Mouse (Mus musculus) kidney, embryonic 16.5 days (tissue): ENCODE measurements at regions not wholly inside any gene's neighbourhood (a gene's known extent, or its start where the extent isn't known, plus 50 kb on each side); places are given as distances from the start of the nearest gene placed in this dataset.

ENCODE experiments used
- ATAC-seq: fragments of 200-750 bp; cut with Nextera tagmentation; 2 replicates; pipeline ENCODE4 v1.8.0; 2017; ENCODE audit warnings: moderate TSS enrichment; ENCODE audit not compliant: low FRiP score, low TSS enrichment
- H3K27ac ChIP-seq: fragments of 300-500 bp; sonication (generic); 2 replicates; pipeline ENCODE4 v1.5.1; 2014; ENCODE audit warnings: low read length
- H3K27me3 ChIP-seq: fragments of 300-500 bp; sonication (generic); 2 replicates; pipeline ENCODE4 v1.6.1; 2014; ENCODE audit warnings: low read length, control low read depth, mixed read lengths; ENCODE audit not compliant: insufficient read depth
- H3K36me3 ChIP-seq: fragments of 300-500 bp; sonication (generic); 2 replicates; pipeline ENCODE4 v1.6.1; 2014; ENCODE audit warnings: low read length, control low read depth, mixed read lengths; ENCODE audit not compliant: insufficient read depth
- H3K4me1 ChIP-seq: fragments of 300-500 bp; sonication (generic); 2 replicates; pipeline ENCODE4 v1.6.1; 2014; ENCODE audit warnings: low read length, control low read depth, mixed read lengths; ENCODE audit not compliant: insufficient read depth
- H3K4me2 ChIP-seq: fragments of 300-500 bp; sonication (generic); replicated peaks from 2 replicates; pipeline ENCODE4 v1.6.1; 2014; ENCODE audit warnings: low read depth, low read length
- H3K4me3 ChIP-seq: fragments of 300-500 bp; sonication (generic); 2 replicates; pipeline ENCODE4 v1.5.1; 2014; ENCODE audit warnings: mild to moderate bottlenecking, low read length
- H3K9ac ChIP-seq: fragments of 300-500 bp; sonication (generic); replicated peaks from 2 replicates; pipeline ENCODE4 v1.6.1; 2014; ENCODE audit warnings: low read length
- H3K9me3 ChIP-seq: fragments of 300-500 bp; sonication (generic); 2 replicates; pipeline ENCODE4 v1.6.1; 2016; ENCODE audit warnings: low read length, control low read depth
- WGBS: fragments of 180-500 bp; shearing (Covaris S2); extraction: QIAGEN DNeasy Blood & Tissue Kit; methylation state at CpG from one replicate; pipeline ENCODE4 v1.1.7; 2014; 5-methylcytosine and 5-hydroxymethylcytosine counted together

DNA sequence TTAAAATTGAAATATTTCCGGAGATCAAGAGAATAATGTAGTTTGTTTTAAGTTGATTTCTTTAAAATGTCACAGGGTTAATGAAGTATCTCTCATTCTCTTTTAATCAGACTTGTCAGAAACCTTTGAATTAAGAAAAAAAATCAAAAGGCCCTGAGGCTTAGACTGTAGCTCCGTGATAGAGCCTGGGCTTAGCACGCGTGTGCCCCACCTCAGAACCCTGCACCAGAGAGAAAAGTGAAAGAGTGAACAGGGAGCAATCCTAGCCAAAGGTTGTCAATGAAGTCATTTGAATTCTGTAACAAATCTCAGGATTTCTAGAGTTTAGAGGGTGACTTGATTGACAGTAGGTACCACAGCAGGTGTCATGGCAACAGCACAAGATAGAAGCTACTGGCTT lies 61.0 kb upstream of the Arhgap11a start:
- H3K36me3 ChIP-seq, result no peaks in the 10 kb centered on the region
- H3K4me3 ChIP-seq, result no peak overlapping the region
- H3K4me2 ChIP-seq, result no peak overlapping the region
- no peak overlapping the region for H3K27ac ChIP-seq
- H3K27me3 ChIP-seq, result no peaks in the 10 kb centered on the region
- no peak for ATAC-seq
- WGBS, result 86% methylated on average over 4 of the region's 4 CpGs
- H3K9ac ChIP-seq, result no peak overlapping the region
- H3K9me3 ChIP-seq, result no peaks in the 10 kb centered on the region
- no peaks in the 10 kb centered on the region for H3K4me1 ChIP-seq

DNA sequence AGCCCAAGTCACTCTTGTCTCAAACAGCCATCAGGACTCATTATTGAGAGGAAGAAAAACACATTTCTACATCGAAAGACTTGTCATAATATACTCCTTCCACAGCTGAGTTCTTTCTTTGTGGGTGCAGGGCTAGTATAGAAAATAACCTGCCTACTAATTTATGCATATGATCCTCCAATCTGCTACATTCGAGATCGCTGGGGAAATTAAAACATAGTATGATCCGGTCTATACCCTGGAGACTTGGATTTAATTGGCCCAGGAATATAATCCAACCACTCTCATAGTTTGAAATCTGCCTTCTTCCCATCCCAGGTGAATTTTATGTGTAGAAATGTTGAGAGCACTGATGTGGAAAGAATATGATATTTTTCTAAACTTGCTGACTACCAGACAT lies 60.2 kb upstream of the Arhgap11a start:
- ATAC-seq, result no peak
- Histone ChIP-seq H3K27ac (no peak overlapping the region), H3K36me3 (no peaks in the 10 kb centered on the region), H3K9ac (no peak overlapping the region), H3K4me1 (no peaks in the 10 kb centered on the region), H3K27me3 (no peaks in the 10 kb centered on the region), H3K4me3 (no peak overlapping the region), H3K9me3 (no peaks in the 10 kb centered on the region), H3K4me2 (no peak overlapping the region)
- WGBS, result 80% methylated on average over 4 of the region's 4 CpGs

DNA sequence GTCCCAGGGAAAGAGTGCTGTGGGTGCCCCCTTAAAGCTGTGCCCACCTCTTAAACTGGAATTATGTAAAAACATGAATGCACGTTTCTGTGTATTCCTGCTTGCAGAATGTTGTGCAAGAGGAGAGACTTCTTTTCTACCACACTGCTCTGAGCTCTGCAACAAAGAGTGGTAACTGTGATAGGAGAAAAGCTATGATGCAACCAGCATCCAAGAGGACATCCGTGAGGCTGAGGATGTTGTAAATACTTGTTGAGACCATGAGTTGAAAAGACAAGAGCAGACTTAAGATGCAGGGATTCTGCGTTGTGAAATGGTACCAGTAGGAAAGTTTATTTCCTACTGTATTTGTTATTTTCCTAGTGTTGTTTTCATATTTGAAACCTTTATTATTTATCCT lies 56.0 kb upstream of the Arhgap11a start:
- no peak for ATAC-seq
- no peak overlapping the region for H3K27ac ChIP-seq
- no peaks in the 10 kb centered on the region for H3K9me3 ChIP-seq
- H3K4me2 ChIP-seq, result no peak overlapping the region
- H3K4me1 ChIP-seq, result no peaks in the 10 kb centered on the region
- no peak overlapping the region for H3K4me3 ChIP-seq
- 77% methylated on average over 3 of the region's 3 CpGs for WGBS
- H3K36me3 ChIP-seq, result no peaks in the 10 kb centered on the region
- no peak overlapping the region for H3K9ac ChIP-seq
- H3K27me3 ChIP-seq, result no peaks in the 10 kb centered on the region

DNA sequence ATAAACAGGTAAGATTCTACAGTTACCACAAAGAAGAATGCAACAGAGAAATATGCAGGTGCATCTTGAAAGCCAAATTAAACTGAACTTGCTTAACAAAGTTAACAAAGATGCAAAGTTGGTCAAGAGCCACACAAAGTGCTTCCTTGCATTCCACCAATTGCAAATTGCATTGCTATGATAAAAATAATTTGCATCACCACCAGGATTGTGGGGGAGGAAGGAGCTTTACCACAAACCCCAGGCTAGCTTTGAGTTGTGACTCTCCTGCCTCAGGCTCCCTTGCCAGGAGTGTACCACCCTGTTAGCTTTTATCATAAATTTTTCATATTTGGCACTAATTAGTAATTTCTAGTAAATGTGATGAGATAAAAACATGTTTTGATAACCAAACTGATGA lies 55.4 kb upstream of the Arhgap11a start:
- no peaks in the 10 kb centered on the region for H3K27me3 ChIP-seq
- H3K36me3 ChIP-seq, result no peaks in the 10 kb centered on the region
- no peaks in the 10 kb centered on the region for H3K9me3 ChIP-seq
- H3K9ac ChIP-seq, result no peak overlapping the region
- no peak for ATAC-seq
- H3K4me2 ChIP-seq, result no peak overlapping the region
- H3K4me1 ChIP-seq, result no peaks in the 10 kb centered on the region
- no peak overlapping the region for H3K27ac ChIP-seq
- H3K4me3 ChIP-seq, result no peak overlapping the region

DNA sequence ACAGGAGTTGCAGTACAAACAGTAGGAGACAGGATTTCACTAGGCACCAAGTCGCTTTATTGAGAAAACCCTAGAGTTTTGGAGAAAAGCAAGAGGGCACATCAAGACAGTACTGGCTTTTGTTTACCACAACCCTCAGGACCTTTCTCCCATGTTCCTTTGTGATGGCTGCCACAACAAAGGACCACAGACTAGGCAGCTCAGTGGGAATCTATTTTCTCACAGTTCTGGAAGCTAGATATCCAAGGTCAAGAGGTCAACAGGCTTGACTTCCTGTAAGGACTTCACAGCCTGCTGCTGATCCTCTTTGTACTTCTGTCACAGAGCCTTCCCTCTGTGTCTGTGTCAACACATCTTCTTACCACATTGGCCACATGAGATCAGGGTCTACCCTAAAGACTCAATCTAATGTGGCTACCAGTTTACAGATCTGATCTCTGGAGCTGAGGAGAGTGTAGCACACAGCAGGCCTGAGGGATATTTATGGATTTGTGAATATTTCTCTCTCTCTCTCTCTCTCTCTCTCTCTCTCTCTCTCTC lies 54.6 kb upstream of the Arhgap11a start:
- no peak overlapping the region for H3K4me3 ChIP-seq
- H3K4me2 ChIP-seq, result no peak overlapping the region
- 72% methylated on average over 1 of the region's 1 CpGs for WGBS
- H3K9me3 ChIP-seq, result no peaks in the 10 kb centered on the region
- no peaks in the 10 kb centered on the region for H3K36me3 ChIP-seq
- no peaks in the 10 kb centered on the region for H3K27me3 ChIP-seq
- no peak overlapping the region for H3K27ac ChIP-seq
- H3K9ac ChIP-seq, result no peak overlapping the region
- ATAC-seq, result no peak
- H3K4me1 ChIP-seq, result no peaks in the 10 kb centered on the region

DNA sequence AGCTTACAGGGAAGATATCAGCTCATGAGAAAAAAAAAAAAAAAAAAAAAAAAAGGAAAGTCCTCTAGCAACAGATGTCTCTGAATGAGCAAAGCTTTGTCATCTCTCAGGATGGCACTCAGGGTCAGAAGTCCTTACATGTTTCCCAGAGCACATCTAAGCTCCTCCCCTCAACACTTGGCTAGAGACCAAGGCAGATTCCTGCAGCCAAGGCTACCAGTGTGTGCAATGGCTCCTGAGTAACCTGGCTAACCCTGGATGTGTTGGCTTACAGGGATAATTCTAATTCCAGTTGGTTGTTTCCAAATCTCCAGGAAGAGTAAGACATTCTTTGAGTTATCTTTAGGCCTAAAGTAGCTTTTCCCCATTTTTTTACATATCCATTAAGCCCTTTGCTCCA lies 53.9 kb upstream of the Arhgap11a start:
- Histone ChIP-seq H3K4me3 (no peak overlapping the region), H3K9me3 (no peaks in the 10 kb centered on the region), H3K4me2 (no peak overlapping the region), H3K27me3 (no peaks in the 10 kb centered on the region), H3K4me1 (no peaks in the 10 kb centered on the region), H3K9ac (no peak overlapping the region), H3K36me3 (no peaks in the 10 kb centered on the region), H3K27ac (no peak overlapping the region)
- no peak for ATAC-seq

DNA sequence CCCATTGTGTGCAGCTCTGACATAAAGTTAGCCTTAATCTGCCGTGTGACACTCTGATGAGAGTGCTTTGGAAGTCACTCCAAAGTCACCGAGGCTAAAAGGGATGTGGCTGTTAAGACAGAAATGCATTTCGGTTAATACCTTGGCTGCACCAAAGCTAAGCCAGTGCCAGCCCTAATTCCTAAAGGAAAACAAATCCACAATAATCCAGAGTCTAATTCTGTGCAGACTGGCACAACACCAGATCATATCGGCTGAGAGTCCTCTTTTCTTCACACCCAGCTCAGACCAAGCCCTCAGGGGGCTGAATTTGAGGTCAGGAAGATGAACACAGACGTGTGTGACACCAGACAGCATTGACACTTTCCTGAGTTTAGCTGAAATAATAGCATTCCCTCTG lies 52.0 kb upstream of the Arhgap11a start:
- no peaks in the 10 kb centered on the region for H3K4me1 ChIP-seq
- H3K27me3 ChIP-seq, result no peaks in the 10 kb centered on the region
- H3K4me3 ChIP-seq, result no peak overlapping the region
- no peak overlapping the region for H3K9ac ChIP-seq
- H3K4me2 ChIP-seq, result no peak overlapping the region
- H3K36me3 ChIP-seq, result no peaks in the 10 kb centered on the region
- no peak overlapping the region for H3K27ac ChIP-seq
- 67% methylated on average over 5 of the region's 5 CpGs for WGBS
- no peaks in the 10 kb centered on the region for H3K9me3 ChIP-seq
- no peak for ATAC-seq

DNA sequence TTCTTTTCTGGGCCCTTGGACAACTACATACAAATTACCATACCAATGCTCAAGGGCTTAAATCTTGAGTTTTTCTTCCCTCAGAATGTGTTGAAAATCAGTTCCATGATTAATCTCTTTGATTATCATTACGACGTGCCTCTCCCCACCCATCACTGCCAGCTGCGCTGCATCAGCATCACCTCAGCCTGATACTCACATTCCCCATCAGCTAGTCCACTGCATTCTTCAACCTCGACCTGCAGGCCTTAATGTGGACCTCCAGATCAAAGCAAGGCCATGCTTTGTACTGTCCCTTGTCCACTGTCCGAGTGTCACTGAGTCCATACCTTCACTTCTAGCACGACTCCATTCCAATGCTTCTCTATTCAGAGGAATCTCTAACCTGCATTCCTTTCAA lies 50.3 kb upstream of the Arhgap11a start:
- Histone ChIP-seq H3K4me3 (no peak overlapping the region), H3K36me3 (no peaks in the 10 kb centered on the region), H3K9ac (no peak overlapping the region), H3K27me3 (no peaks in the 10 kb centered on the region), H3K4me2 (no peak overlapping the region), H3K27ac (no peak overlapping the region), H3K4me1 (no peaks in the 10 kb centered on the region), H3K9me3 (no peaks in the 10 kb centered on the region)
- no peak for ATAC-seq
- WGBS, result 68% methylated on average over 6 of the region's 6 CpGs
